Mouse (Mus musculus): ENCODE results near the gene Eif2b4.

The Eif2b4 gene

DNA sequence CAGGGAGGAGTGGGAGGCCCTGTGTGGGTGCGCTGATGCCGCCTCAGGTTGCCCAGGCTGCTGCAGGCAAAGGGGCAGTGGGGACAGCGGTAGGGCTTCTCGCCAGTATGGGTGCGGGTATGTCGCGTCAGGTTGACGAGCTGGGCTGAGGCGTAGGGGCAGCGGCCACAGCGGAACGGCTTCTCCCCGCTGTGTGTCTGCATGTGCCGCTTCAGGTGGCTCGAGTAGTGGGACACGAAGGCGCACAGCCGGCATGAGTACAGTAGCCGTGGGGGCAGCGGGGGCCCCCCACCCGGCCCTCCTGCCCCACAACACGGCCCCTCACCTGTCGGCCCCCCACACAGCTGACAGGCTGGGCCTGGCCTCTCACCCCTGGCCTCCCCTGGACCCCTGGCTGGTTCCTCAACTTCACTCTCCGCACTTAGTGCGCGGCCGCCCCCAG lies 7.1 kb upstream of the Eif2b4 start:
- DNase-seq (ENCODE audit: low read depth in 1 of 2, low spot score in 2 of 2) = no peak

DNA sequence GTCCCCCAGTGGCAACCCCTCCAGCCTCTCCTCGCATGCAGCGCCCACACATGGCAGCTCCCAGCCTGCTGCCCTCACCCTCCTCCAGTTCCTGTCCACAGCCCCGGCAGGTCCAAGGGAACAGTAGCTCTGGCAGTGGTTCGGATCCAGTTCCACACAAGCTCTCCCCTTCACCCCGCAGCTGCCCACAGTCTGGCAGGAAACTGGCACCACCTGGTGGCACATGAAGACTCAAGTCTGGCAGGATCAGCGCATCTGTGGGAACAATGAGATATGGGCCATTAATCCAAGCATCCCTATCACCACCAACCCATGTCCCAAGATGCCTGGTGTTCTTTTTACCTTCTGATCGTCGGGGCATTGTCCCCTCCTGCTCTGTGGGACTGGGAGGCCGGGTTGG lies 6.7 kb upstream of the Eif2b4 start:
- DNase-seq (ENCODE audit: low read depth in 1 of 2, low spot score in 2 of 2) = no peak

DNA sequence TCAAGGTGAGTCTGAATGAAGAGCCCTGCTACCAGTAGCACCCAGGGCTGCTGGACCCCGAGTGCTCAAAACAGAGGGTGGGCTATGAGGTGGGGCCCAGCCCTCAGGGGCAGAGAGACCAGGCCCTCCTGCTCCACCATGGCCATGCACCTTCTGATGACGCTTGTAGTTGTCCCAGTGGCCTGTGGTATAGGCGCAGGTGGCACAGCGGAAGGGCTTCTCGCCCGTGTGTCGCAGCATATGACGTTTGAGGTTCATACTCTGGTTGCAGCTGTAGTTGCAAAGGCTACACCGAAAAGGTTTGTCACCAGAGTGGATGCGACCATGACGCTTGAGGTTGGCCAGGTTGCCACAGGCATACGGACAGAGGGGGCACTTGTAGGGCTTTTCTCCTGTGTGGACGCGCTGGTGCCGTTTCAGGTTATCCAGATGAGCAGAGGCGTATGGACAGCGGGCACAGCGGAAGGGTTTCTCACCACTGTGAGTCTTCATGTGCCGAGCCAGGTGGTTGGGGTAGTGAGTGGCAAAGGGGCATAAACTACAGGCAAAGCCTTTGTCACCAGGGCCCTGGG lies 6.2 kb upstream of the Eif2b4 start:
- DNase-seq (ENCODE audit: low read depth in 1 of 2, low spot score in 2 of 2) = no peak

DNA sequence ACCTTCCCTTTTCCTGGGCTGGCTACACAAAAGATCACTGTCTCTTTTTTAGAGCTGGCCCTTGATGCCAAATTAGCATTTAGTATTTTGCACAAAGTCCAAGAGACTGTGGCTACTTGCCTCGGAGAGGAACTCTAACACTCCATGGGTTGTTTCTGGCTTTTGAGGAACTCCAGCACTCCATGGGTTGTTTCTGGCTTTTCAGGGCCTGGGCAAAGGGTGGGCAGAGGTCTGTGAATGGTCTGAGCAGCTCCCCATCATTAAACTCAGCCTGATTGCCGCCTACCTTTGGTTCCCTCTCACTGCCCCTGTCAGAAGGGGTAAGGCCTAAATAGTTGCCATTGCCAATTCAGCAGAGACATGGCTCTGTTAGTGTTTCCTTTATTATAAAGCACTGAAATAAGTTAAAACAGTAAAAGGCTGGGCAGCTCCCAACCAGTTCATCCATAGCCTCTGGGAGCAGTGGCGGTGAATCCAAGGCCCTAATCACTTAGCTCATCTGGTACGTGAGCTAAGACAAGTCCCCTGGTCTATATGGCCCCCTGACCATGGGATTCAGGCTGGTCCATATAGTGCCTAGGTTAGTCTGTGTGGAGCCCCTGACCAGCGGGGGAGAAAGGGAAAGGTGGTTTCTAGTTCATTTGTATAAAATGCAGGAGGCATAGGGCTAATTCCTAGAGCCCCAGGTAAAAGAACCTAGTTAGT lies 5.5 kb upstream of the Eif2b4 start:
- DNase-seq (ENCODE audit: low read depth in 1 of 2, low spot score in 2 of 2) = no peak

DNA sequence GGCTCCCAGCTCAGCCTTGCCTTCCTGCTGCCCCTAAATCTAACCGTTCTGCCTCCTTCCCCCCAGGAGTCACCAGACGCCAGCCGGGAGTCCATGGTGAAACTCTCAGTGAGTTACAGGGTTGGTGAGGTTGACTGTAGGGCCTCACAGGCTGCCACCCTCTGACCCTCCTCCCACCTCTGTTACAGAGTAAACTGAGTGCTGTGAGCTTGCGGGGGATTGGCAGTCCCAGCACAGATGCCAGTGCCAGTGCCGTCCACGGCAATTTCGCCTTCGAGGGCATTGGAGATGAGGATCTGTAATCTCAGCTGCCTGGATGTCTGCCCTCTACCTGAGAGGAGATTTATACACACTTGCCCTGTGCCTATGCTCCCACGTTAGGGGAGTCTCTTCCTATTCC lies 4.9 kb upstream of the Eif2b4 start:
- no peak for DNase-seq (ENCODE audit: low read depth in 1 of 2, low spot score in 2 of 2)

DNA sequence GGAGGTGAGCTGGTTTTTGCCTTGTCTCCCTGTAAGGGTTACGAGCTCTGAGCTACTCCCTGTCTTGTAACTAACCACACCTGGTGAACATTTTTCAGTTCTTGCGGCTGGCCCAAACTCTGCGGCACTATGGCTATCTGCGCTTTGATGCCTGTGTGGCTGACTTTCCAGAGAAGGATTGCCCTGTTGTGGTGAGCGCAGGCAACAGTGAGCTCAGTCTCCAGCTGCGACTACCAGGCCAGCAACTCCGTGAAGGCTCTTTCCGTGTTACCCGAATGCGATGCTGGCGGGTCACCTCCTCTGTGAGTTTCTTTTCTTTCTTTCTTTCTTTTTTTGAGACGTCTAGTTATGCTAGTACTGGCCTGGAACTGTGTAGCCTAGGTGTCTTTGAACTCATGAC lies 3.8 kb upstream of the Eif2b4 start:
- DNase-seq (ENCODE audit: low read depth in 1 of 2, low spot score in 2 of 2) = no peak

DNA sequence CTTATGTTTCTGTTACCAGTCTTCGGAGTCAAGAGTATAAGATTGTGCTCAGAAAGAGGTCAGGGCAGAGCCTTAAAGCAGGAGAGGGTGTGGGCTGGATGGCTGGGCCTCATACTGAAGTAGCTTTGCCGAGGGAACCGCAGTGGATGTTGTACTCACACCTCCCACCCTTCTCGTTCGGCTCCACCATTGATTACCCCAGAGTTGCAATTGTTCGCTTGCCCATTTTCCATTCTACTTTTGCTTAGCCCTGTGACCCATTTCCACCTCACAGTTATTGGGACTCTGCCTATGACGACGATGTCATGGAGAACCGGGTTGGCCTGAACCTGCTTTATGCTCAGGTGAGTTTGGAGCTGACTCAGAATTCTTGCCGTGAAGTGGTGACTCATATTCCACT lies 3.0 kb upstream of the Eif2b4 start:
- DNase-seq (ENCODE audit: low read depth in 1 of 2, low spot score in 2 of 2) = no peak

DNA sequence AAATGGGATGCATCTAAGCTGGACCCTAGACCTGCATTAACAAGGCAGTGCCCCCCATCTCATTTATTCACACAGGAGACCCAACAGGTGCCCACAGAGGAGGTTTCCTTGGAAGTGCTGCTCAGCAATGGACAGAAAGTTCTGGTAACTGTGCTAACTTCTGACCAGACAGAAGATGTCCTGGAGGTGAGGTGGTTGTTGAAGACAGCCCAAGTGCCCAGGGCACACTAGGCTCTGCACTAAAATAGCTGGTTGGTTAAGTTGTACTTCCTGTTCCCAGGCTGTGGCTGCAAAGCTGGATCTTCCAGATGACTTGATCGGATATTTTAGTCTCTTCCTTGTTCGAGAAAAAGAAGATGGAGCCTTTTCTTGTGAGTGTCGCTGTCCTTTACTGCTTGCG lies 2.4 kb upstream of the Eif2b4 start:
- DNase-seq (ENCODE audit: low read depth in 1 of 2, low spot score in 2 of 2) = no peak

DNA sequence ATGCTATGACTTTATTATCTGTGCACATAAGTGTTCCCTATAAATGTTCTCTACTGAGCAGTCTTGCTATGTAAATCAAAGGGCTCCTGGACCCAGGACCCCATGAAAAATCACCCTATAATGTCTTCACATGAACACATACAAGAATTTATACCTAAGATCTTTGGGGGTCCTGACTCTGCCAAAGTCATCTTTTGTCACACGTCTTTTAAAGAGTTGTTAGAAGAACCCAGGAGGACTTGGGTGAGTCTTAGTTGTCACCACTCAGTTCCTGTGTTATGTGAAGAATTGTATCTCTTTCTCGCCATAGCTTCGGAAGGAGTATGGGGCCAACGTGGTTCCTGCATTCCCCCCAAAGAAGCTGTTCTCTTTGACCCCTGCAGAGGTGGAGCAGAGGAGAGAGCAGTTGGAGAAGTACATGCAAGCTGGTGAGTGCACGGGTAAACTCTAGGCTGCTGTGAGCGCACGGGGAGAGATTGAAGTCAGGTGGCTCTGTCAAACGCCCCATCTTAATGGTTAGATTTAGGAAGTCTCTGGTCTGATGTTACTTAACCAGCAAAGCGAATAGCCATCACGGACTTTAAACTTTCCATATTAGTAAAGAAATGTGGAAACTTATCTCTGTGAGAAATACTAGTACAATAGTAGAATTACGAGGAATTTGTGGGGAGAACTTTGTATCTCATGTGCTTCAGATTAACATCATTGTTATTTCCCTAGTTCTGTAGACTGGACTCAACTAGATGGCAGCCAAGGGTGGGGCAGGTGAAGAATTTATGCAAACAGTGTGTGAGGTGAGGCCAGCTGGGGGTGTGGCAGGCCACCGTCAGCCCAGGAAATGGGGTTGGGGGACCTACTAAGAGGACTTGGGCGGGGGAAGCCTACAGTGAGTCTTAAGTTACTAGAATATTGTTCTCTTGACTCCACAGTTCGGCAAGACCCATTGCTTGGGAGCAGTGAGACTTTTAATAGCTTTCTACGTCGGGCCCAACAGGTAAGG lies 1.6 kb upstream of the Eif2b4 start:
- DNase-seq (ENCODE audit: low read depth in 1 of 2, low spot score in 2 of 2) = no peak

DNA sequence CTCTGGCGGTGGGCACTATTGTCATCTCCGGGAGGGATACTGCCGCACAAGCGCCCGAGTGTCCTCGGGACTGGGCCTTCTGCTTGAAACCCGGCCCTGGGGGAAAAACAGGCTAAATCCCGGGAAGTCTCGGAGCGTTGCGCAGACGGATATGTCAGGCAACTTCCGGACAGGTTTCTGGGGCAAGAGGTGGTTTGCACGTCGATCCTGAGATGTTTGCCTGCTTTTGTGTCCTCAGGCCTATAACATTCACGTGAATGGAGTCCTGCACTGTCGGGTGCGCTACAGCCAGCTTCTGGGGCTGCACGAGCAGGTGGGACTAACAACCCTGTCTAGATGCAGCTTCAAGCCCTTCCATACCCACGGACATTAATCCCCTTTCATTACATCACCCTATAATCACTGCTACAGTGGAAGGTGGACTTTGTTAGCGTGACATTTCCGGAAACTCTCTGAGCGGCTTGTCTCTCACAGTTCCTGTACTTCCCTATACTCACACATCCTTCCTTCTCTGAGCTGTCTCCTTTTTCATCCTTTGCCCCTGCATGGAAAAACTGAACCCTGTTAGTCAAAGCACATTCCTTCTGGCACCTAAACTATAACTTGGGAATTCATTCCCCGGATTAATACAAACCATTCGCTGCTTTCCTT lies 526 bp upstream of the Eif2b4 start:
- DNase-seq (ENCODE audit: low read depth in 1 of 2, low spot score in 2 of 2) = no peak

DNA sequence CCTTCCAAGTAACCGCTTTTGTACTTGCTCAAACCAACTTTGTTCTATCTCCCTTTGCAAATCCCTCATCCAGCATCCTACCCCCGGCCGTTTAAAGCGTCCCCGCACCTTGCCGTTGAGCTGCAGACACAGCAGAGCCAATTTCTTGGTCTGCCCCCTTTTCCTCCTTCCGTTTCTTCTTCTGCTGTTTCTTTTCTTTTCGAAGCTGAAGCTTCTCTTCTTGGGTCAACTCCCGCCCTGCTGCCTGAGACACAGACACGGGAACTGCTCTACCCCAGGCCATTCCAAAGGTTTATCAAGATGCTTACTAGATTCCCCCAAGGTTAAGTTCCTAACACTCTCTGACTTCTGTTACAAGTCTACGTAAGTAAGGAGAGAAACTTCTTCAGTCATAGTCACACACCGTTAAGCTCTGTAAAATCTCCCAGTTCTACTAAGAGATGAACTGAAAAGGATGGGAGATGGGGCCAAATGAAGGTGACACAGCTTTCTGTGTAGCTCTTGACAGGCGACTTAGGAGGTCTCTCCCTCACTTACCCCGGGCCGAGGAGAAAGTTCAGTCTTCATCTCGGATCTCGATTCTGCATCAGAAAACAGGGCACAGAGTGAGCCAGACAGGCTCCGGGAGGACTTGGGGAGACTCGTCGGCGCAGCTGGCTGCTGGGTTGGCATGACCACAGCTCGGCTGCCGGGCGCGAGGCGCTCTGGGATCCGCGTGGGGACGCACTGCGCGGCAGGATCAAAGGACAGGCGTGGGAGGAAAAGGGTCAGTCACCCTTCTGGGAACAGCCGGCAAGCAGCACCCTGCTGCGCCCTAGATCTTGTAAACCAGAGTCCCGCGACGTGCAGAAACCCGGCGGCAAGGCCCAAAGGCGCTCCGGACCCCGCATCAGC lies 938 bp downstream of the Eif2b4 start:
- no peak for DNase-seq (ENCODE audit: low read depth in 1 of 2, low spot score in 2 of 2)

DNA sequence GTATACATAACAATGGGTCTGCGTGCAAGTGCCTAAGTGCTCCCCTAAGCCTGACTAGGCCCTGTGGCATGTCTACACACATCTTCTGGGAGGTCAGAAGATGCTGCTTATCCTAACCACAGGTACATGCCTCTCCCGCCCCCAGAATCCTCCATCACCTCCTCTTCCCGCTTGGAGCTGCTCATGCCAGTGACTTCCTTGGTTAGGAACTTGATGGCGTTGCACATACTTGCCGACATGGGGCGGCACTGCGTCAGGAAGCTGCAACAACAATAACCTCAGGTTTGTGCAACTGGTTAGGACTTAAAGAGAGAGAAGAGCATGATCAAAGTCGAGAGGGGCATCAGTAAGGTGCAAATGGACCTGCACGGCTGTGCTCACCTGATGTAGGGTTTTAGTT lies 3.0 kb downstream of the Eif2b4 start:
- DNase-seq (ENCODE audit: low read depth in 1 of 2, low spot score in 2 of 2) = no peak

DNA sequence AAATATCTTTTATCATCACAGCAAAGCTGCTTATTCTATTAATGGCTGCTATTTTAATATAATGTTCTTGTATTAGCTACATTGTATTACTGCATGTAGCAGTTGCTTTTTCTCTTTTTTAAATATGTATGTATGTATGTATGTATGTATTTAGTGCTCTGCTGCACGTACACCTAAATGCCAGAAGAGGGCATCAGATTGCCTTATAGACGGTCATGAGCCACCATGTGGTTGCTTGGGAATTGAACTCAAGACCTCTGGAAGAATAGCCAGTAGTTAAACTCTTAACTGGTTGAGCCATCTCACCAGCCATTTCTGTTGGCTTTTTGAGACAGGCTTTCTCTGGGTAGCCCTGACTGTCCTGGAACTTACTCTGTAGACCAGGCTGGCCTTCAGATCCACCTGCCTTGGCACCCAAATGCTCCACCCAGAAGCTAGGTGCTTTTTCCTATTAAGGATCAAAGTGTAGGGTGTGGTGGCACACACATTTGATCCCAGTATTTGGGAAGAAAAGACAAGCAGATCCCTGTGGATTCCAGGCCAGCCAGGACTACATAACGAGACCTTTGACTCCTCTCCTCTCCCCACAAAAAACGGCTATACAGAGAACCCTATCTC lies 4.9 kb downstream of the Eif2b4 start:
- DNase-seq (ENCODE audit: low read depth in 1 of 2, low spot score in 2 of 2) = no peak

DNA sequence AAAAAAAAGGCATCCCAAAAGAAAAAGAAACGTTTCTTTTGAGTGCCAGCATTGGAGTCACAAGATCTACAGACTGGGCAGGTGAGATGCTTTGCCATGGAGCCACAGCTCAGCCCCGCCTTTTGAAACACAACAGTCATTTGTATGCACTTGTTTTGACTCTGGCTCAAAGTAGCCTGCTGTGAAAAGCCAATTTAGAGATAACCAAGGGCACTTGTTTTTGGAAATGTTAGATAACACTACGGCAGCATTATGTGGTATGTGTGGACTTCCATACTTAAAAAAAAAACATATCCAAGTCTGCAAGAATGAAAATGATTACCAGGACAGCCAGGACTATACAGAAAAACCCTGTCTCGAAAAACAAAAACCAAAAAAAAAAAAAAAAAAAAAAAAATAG lies 9.6 kb downstream of the Eif2b4 start:
- DNase-seq (ENCODE audit: low read depth in 1 of 2, low spot score in 2 of 2) = no peak

DNA sequence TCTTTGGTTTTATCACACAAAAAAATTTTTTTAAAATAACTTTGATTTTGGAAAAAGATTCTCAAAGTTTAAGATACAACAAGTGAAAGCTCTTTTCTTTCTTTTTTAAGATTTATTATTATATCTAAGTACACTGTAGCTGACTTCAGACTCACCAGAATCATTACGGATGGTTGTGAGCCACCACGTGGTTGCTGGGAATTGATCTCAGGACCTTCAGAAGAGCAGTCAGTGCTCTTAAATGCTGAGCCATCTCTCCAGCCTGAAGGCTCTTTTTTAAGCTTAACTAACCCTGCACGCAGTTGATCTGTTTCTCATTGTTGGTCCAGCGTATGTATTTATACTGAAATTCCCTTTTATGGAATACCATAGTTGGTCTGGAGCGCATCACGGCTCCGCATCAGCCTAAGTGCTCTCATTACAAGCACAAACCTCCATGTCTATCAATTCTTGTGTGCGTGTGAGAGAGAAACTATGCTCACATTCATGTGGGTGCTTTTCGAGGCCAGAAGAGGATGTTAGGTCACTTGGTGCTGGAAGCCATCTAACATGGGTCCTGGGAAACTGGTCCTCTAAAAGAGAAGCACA lies 12.0 kb downstream of the Eif2b4 start:
- no peak for DNase-seq (ENCODE audit: low read depth in 1 of 2, low spot score in 2 of 2)

DNA sequence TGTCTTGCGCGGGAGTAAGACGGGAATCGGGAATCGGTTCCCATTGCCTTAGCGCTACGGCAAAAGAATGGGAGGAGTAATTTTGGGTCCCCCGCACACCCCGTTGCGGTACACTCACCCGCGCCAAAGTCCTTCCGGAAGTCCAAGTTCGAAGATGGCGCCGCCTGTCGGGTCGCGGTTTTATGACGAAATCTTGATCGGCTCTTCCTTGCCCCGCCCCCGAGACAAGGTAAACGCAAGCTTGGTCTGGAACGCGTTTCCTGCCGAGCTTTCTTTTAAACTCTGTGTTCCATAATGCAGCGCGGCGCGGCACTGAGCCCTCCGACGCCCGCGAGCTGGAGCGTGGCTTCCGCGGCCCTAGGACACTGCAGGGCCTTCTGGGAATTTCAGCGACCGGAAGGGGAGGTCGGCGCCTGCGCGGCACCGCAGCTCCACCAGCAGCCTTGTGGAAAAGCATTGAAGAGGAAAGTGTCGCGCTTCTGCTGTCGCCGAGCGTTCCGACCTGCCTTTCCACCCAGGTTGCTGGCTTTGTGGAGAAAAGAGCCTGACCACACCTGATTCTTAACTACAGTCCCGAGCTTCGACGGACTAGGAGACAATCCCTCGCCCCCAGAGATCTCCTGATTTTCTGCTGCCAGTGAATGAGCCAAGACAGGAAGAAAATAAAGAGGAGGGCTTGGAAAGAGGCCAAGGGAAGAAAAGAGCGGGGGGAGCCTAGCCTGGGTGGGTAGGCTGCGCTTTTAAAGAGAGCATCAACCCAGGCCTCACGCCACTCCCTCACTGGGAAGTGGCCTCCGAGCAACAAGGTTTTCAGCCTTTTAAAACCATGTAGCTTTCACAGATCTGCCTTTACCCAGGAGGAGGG lies 13.2 kb downstream of the Eif2b4 start, which contains the start of the genes Gm29609 and Gtf3c2:
Gene Gm29609 (minus strand): TSS at position 146 of the 865 bp plus-strand sequence.
Gene Gtf3c2 (minus strand): TSS at position 379 of the 865 bp plus-strand sequence.
- peak; percentile 75 to 92 for DNase-seq (ENCODE audit: low read depth in 1 of 2, low spot score in 2 of 2)

DNA sequence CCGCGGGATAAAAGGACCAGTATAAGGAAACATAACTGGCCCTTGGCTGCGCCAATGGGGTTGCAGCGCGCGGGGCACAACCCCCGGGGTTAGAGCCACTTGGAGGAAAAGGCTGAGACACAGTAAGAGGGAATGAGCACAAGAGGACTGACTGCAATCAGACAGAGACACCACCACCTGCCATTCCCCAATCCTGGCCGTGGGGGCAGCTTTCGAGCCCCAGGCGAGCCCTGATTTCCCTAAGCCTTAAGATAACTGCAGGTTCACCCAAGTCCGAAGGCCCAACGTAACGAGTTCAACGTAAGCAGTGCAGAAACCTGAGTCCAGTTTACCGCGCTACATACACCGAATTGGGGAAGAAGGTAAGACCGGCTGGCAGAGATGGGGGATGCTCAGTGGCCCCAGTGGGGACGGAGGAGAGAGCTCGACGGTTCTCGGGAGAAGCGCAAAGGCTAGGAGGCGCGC lies 13.9 kb downstream of the Eif2b4 start:
- DNase-seq (ENCODE audit: low read depth in 1 of 2, low spot score in 2 of 2) = peak in 1 of 2 experiments; percentile 27

DNA sequence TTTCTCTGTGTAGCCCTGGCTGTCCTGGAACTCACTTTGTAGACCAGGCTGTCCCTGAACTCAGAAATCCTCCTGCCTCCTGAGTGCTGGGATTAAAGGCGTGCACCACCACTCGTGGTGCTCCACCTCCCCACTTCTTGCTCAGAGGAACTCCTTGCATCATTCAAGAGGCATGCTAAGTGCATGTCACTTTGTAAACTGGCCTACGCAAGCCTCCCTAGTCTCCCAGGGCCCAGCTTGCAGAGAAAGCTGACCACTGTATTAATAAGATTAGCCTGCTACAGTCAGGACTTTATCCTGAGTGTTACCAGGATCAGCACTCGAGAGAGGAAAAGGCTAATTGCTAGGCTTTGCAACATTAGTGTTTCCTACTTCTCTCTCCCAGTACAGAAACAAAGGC lies 24.6 kb downstream of the Eif2b4 start:
- no peak for DNase-seq (ENCODE audit: low read depth in 1 of 2, low spot score in 2 of 2)
